Mouse (Mus musculus) bone marrow, adult 2 months (tissue): ENCODE measurements around the gene Exoc3l2.

Experiments used
- CTCF ChIP-seq: fragments of 200-500 bp; IDR thresholded peaks from 2 replicates; pipeline ENCODE4 v1.5.1; 2011; ENCODE audit warnings: low read length, control low read depth; ENCODE audit not compliant: control insufficient read depth, insufficient read depth
- POLR2A ChIP-seq: fragments of 200-500 bp; IDR thresholded peaks from 2 replicates; pipeline ENCODE4 v1.6.1; 2011; ENCODE audit warnings: low read depth, mild to moderate bottlenecking, control low read depth, low read length, borderline replicate concordance; ENCODE audit not compliant: control insufficient read depth

DNA sequence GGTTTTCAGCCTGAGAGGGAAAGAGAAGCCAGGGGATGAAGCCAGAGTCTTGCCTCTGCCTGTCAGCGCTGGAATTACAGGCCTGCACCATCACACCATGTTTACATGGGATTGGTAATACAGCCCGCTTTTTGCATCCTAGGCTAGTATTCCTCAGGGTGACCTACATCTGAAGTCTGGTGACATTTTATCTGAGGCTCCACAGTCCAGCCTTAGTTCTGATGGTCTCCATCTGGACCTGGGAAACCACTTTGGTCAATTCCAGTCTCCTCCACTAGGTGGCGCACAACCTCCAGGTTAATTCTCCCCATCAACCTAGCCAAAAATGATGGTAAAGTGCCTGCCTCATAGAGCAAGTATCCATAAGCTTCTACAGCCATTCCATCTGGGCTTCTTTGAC lies 19.8 kb upstream of the Exoc3l2 start:
- TF ChIP-seq CTCF: peak; percentile 85
- no peak for TF ChIP-seq POLR2A
